Mouse (Mus musculus) adrenal gland, postnatal 36 days (tissue): ENCODE measurements around the gene Gm37596. TPM values are rescaled to one million over a fixed set of nuclear protein-coding genes. Genes with fewer than 3 reads are reported as not detected.
"Not testable (repeated sequence)": the region's sequence is repeated elsewhere in the genome, so short reads cannot be mapped to it uniquely, and the experiment has no call there.

ENCODE experiments used
- DNase-seq, 2 experiments: peaks; one replicate each; pipeline ENCODE4 v3.0.0; 2021; ENCODE audit warnings: mixed read lengths in 1 of 2
- long read RNA-seq, 2 experiments: library from polyadenylated mRNA; stranded (forward); transcript quantifications; one replicate each; pipeline ENCODE4 v2.0.0; 2021; ENCODE audit warnings: borderline sequencing depth in 2 of 2
- total RNA-seq, 2 experiments: library from RNA; stranded (reverse); gene quantifications; 2 replicates each; pipeline ENCODE4 v1.2.3; 2021

Gene Gm37596
- not detected for total RNA-seq
- long read RNA-seq, experiment 1, result 0 reads
- long read RNA-seq, experiment 2, result 0 reads

- DNase-seq, result not testable (repeated sequence)
Measured at GRCm38 (mm10) chr3:93692970-93693369, at the start of gene Gm37596. Gene Gm37596, minus strand, starts transcription at chr3:93693070.

- DNase-seq, result not testable (repeated sequence)
Measured at GRCm38 (mm10) chr3:93708969-93709637, 16.2 kb upstream of the Gm37596 start.

- not testable (repeated sequence) for DNase-seq
Measured at GRCm38 (mm10) chr3:93676210-93676609, 16.7 kb downstream of the Gm37596 start, which contains the start of gene Tdpoz1. Gene Tdpoz1, minus strand, starts transcription at chr3:93676310.

- DNase-seq, result not testable (repeated sequence)
Measured at GRCm38 (mm10) chr3:93670805-93671503, 21.9 kb downstream of the Gm37596 start.

GRCm38 (mm10) chr3:93654260-93654659, 38.6 kb downstream of the Gm37596 start:
- DNase-seq, result no peak

- DNase-seq, result no peak
Measured at GRCm38 (mm10) chr3:93652586-93652985, 40.3 kb downstream of the Gm37596 start, which contains the start of gene Tdpoz2. Gene Tdpoz2, minus strand, starts transcription at chr3:93652686.

Other genes with a start within 250 kb of the Gm37596 start
- gene Tchhl1, start 224.3 kb downstream of the Gm37596 start, total RNA-seq, result under 1 TPM; 0.13 to 0.92 TPM
- 100 to 1,000 TPM; 207 to 231 TPM for gene S100a11, start 172.6 kb downstream of the Gm37596 start, total RNA-seq
- gene S100a10, start 138.0 kb downstream of the Gm37596 start, total RNA-seq, result 100 to 1,000 TPM; 166 to 192 TPM
- gene Tdpoz2, start 40.4 kb downstream of the Gm37596 start, total RNA-seq, result under 1 TPM in 1 of 2 experiments, not detected in 1; 0.46 TPM
- not detected for gene Tdpoz1, start 16.8 kb downstream of the Gm37596 start, total RNA-seq
- not detected for gene Gm5773, start 79.9 kb upstream of the Gm37596 start, total RNA-seq
- gene Tdpoz4, start 103.3 kb upstream of the Gm37596 start, total RNA-seq, result not detected
- not detected for gene Tdpoz3, start 132.9 kb upstream of the Gm37596 start, total RNA-seq